Mouse (Mus musculus): Measurements from ENCODE around the gene Ghrh.
"Not testable (repeated sequence)": the region's sequence is repeated elsewhere in the genome, so short reads cannot be mapped to it uniquely, and the experiment has no call there.

Gene Ghrh

DNA sequence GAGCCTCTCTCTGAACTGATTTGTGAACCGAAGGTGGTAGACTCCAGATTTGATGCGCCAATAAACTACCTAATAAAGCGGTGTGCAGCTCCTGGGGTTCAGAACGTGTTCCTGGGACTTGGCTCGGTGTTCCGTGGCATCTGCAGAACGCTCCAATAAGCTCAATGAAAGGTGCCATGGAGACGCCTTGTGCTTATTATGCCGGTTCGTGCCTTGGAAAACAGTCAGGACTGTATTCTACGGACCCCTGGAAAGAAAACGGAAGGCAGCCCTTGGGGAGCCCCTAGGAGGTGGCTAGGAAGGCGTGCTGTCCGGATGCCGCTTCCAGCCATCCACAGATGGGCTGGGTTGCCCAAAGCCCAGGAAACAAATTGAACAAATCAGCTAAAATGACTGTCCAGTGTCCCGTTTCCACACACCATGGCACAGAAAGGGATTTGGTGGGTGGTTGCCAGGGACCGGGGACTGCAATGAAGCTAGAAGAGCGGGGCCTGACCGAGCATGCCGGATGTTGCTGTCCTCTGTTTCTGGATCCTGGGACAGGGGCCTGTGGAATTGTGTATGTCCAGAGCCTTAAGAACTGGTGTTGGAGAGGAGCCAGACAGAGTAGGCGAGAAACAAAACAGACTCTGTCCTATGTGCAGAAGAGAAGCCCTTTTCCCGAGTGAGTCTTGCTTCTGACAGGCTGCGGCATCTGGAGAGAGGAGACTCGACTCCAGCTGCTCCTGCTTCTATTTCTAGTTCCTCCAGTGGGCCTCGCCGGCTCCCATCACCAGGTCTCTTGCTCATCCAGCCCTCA is at the start of gene Ghrh:
Gene Ghrh (minus strand): TSS at position 146 of the 799 bp plus-strand sequence.
- peak; percentile 20 for DNase-seq (ENCODE audit: low spot score)

DNA sequence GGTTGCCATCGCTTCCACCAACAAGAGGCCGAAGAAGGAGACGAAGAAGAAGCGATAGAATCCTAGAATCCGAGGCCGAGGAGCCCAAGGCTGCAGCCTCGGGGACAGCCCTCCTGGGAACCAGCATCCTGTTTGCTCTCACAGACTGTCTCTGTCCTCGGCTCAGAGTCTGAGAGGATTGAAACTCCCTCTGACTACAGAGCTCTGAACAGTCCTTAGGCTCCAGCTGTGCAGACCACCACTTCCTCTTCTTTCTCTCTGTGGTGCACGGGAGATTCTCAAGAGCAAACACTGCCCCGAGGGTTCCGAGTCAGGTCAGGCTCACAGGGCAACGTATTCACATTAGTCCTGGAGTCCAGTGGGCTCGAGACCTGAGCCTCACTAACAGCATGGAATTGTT is 48.7 kb upstream of the Ghrh start:
- no peak for DNase-seq (ENCODE audit: low spot score)

DNA sequence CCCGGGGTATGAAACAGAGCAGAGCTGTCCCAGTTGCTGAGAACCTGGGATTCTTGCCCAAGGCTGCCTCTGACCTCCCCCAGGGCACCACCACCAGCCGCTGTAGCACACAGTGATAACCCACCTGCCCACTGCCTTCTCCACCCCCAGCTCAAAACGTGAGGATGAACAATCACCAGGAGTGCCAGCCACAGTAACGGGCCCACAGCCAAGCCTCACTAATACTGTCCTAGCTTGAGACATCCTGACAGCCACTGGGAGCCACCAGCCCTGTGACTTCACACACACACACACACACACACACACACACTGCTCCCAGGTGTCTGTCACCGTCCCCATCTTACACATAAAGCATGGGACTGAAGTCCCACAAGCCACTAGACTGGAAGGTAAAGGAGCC is 48.1 kb upstream of the Ghrh start:
- no peak for DNase-seq (ENCODE audit: low spot score)

DNA sequence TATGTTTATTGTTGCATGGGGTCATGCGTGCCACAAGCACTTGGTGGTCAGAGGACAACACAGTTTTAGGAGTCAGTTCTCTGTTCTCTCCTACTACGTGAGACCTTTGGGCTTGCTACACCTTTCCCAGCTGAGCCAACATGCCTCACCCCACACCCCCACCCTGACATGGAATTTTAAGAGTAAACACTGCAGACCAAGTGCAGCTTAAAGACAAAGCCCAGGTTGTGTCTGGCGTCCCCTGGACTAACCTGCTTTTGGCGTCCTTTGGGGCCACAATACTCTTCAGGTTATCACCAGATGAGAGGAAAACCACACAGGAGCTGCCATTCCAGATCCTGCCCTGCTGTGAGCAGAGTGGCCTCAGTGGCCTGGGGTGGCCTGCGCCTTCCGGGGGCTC is 47.6 kb upstream of the Ghrh start:
- peak; percentile 74 for DNase-seq (ENCODE audit: low spot score)

DNA sequence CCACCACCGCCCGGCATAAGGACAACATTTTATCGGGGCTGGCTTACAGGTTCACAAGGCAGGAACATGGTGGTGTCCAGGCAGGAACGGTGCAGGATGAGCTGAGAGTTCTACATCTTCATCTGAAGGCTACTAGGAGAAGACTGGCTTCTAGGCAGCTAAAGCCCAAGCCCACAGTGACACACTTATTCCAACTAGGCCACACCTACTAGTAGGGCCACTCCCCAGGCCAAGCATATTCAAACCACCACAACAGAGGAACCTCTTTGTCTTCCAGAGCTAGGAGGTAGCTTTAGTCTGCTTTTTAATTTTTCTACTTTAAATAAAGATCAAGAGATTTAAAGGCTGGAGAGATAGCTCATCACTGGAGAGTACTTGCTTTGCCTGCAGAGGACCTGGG is 46.2 kb upstream of the Ghrh start:
- DNase-seq (ENCODE audit: low spot score) = no peak

DNA sequence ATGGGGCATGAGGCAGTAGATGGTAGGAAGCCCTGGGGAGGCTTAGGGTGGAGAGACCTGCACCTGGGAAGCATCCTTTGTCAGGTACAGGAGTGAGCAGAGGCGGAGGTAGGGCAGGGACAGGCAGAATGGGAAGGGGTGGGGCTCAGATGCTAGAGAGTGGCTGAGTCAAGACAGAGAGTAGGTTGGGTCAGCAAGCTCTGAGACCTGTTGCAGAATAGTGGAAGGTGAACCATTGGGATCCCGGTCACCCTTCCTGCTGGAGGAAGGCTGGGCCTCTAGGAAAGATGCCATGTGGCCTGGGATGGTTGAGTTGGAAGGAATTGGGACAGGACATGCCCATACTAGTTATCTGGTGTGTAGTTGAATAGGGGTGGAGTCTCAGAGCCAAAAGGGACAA is 45.0 kb upstream of the Ghrh start:
- DNase-seq (ENCODE audit: low spot score) = no peak

DNA sequence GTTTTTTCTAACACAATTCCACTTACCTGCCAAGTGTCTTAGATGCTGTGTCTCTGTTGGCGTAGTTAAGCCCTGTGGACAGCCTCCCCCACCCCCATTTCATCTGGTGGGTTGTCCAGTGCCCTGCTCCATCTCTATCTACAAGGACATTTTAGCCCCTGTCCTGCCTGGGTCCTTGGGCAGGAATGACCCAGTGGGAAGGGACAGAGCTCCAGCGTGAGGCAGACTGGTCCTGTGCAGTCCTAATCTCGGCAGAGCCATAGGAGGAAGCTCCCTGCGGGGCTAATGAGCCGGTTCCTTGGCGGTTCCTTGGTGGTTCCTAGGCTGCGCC is 42.2 kb upstream of the Ghrh start:
- DNase-seq (ENCODE audit: low spot score) = no peak

DNA sequence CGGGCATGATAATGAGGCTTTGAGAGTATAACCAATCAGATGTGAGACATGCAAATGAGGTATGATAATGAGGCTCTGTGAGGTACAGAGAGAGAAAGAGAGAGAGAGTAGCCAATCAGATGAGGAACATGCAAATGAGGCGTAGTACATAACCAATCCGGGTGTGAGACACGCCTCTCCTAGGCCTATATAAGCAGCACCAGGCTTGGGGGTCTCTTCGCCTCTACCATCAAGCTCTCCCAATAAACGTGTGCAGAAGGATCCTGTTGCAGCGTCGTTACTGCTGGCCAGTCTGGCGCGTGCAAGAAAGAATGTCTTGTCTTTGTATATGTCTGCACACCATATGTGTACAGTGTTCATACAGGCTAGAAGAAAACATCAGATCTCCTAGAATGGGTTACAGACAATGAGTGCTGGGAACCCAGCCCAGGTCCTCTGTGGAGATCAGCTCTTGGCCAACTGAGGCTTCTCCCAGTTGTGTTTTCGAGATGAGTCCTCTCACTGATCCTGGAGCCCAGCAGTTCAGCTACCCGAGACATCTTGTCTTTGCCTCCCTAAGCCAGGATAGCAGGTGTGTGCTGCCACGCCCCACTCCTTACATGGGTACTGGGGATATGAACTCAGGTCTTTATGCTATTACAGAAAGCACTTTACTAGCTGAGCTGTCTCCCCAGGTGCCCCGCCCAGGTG is 41.7 kb upstream of the Ghrh start:
- DNase-seq (ENCODE audit: low spot score) = not testable (repeated sequence)

DNA sequence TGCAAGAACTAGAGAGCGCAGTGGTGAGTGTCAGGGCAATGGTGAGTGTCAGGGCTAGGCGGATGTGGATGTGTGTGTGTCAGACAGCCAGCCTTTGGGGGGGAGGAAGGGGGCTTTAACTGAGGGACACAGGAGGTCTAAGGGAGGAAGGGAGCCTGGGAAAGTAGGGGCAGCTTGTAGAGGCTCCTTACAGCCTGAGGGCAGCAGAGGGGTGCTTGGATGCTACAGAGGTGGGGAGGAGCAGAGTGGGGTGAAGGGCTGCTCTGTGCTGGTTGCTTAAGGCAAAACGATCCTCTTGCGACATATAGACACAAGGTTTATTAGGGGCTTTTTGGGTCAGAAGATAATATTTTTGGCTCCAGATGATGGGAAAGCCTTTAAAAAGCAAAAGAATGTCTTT is 37.5 kb upstream of the Ghrh start:
- DNase-seq (ENCODE audit: low spot score) = no peak

DNA sequence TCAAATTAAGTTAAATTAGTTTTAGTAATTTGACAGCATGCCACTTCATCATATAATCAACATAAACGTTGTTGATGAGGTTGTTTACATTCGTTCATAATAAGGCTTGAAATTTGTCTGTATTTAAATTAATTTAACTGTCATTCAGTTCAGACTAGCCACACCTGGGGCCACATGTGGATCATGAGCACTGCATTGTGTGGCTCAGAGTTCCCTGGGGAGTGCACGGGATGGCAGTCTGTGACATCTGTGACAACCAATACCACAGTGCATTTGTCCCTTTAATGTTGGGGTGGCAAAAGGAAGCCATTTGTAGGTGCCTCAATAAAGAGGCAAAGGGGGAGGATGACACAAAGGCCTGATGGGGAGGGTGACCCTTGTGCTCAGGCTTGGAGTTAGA is 29.7 kb upstream of the Ghrh start:
- DNase-seq (ENCODE audit: low spot score) = no peak

DNA sequence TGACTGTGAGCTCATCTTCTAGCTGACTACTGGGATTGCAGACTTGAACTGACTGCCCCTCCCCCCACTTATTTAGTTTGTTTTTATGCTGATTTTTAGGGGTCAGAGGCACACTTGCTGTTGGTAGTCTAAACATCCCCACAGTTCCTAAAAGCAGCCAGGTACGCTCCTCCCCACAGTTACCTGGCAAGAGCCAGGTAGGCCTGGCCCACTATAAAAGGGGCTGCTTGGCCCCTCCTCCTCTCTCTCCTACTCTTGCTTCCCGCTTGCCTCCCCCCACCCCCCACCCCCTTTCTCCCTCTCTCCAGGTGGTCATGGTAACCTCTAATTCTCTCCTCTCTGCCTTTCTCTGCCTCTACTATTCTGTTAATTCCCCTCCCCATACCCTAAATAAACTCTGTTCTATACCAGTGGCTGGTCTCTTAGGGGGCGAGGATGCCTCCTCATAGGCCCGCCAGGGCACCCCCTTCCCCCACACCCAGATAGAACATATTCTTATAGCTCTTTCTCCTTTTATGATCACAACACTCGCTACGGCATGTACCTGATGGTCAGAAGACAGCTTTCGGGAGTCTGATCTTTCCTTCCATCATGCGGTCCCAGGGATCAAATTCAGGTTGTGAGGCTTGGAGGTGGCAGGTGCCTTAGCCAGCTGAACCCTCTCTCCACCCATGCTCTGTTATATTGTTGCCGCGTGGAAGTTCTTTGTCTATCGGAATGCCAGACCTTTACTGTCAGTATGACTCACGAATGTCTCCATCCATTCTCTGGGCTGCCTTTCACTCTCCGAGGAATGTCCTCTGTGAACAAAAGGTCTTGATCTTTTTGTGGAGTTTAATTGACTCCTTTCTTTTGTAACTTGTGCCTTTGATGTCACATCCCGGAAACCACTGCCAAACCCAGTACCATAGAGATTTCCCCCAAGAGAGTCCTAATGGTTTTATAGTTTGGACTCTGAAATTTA is 28.8 kb upstream of the Ghrh start:
- DNase-seq (ENCODE audit: low spot score) = no peak

DNA sequence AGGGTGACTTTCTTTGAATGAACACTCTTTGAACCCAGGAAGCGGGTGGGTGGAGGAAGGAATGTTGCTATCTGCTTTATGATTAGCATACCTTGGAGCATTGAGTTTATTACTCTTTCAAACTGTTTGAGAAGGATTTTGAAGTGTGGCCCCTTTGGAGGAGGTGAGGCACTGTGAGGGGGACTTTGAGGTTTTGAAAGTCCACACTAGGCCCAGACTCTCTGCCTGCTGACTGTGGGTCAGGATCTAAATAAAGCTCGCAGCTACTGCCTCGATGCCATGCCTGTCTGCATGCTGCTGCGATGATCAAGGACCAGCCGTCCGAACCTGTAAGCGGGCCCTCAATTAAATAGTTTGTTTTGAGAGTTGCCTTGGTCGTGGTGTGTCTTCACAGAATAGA is 27.7 kb upstream of the Ghrh start:
- DNase-seq (ENCODE audit: low spot score) = no peak

DNA sequence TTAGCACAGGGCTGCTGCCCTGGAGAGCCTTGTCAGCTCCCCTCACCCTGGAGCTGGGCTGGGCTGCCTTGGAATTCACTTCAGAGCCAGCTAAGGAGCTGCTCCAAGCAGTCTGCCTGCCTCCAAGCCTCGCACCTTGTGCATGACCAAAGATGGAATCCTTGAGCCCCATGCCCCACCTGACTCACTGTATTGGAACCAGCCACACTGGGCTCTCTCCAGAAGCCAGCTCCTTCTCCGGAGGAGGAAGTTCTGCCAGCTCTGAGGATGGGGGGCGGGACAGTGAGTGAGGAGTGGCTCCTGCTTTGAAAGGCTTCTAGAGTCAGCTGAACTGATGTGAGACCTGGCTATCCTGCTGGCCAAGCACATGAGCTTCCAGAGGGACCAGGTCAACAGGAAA is 26.4 kb upstream of the Ghrh start:
- DNase-seq (ENCODE audit: low spot score) = no peak

DNA sequence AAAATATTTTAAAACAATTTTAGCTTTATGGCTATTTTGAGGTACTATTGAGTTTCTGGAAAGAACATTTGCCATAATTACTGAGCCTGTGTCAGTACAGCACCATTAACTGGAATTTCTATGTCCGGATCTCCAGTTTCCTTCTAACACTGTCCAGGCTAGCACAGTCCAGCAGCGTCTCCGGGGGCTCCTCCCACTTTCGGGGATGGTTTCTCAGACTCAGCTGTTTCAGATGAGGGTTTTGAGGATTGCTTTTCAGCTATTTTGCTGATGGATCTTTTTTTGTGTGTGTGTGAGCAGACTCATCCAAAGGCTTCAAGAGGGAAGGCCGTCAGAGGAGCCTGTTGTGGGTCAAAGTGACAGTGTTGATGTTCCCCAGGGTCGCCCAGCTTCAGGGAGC is 24.4 kb upstream of the Ghrh start:
- peak; percentile 48 for DNase-seq (ENCODE audit: low spot score)

DNA sequence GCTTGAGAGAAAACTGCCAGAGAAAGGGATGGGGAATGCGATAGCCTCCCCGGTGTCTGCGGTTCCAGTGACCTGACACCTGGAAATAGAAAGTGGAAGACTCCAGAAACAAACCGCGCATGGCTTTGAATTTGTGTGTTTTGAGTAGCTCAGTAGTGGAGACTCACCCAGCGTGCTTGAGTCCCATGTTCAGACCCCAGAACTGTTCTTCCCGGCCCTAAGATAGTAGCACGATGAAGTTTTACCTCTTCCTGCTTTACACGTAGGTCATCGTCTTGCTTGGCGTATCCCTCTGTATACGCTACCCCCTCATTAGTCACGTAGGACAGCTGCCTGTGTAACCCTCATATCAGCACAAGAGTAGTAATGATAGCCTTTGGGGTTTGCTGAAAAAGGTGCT is 20.7 kb upstream of the Ghrh start:
- no peak for DNase-seq (ENCODE audit: low spot score)

DNA sequence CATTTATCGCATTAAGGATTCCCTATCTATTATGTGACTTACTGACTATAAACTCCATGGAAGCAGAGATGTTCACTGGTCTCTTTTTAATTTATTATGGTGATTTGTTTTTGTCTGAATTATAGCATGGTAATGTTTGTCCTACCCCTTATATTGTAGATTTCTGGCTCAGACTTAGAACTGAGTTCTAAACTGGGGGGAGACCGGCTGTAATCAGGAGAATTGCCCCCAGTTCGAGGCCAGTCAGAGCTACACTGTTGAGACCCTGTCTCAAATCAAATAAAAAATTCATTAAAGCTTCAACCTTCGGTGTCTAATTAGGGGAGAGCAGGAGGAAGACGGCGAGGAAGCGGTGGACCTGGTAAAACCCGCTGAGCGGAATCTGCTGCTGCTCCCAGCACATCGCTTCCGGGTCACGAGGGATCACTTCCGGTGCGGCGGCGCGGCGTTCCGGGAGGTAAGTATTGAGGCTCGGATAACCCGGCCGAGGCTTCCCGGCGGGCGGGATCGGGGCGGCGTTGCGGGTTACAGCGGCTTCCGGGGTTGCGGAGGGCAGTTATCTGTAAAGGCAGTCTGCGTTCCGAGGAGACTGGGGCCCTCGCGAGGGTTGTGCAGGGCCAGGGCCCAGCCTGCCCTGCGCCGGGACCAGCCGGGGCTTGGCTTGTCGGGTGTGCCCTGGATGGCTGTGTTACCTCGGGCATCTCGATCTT is 20.0 kb upstream of the Ghrh start, which contains the start of gene Manbal:
Gene Manbal (plus strand): TSS at position 411 of the 710 bp plus-strand sequence.
- peak; percentile 92 for DNase-seq (ENCODE audit: low spot score)

DNA sequence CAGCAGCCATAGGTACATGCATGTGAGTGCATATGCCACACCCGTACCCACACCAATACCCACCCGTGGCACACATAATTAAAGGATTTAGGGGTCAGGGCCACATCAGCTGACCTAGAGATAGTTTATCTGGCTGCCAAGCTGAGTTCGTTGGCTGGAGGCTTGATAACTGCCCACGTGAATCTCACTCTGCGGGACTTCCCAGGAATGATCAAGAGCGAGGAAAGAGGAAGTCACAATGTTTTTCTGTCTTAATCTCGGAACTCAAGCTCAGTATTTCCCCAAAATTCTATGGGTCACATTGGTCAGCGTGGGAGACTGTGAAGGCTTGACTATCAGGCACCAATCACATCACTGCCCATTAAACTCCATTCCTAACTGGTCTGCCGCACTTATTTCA is 19.5 kb upstream of the Ghrh start:
- DNase-seq (ENCODE audit: low spot score) = no peak

DNA sequence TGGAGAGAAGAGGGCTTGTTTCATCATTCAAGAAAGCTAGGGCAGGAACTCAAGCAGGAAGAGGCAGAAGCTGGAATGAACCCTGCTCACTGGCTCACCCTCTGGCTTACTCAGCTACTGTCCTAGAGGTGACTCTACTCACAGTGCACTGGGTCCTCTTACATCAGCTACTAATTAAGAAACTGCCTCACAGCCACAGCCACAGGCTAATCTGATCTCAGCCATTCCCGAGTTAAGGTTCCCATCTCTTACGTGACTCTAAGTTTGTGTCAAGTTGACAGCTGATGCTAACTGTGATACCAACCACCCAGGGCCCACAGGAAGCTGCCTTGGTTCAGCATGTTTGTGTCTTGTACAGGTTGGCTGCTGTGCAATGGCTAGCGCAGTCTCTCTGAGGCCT is 15.7 kb upstream of the Ghrh start:
- no peak for DNase-seq (ENCODE audit: low spot score)

DNA sequence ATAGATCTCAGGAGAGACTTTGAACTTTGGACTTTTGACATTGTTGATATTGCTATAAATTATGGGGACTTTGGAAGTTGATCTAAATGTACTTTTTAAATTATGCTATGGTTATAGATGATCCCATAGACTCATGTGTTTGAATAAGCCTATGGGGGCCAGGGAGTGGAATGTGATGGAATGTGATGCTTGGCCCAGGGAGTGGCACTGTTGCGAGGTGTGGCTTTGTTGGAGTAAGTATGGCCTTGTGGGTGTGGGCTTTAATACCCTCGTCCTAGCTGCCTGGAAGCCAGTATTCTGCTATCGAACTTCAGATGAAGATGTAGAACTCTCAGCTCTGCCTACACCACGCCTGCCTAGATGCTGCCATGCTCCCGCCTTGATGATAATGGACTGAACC is 12.7 kb upstream of the Ghrh start:
- DNase-seq (ENCODE audit: low spot score) = no peak

DNA sequence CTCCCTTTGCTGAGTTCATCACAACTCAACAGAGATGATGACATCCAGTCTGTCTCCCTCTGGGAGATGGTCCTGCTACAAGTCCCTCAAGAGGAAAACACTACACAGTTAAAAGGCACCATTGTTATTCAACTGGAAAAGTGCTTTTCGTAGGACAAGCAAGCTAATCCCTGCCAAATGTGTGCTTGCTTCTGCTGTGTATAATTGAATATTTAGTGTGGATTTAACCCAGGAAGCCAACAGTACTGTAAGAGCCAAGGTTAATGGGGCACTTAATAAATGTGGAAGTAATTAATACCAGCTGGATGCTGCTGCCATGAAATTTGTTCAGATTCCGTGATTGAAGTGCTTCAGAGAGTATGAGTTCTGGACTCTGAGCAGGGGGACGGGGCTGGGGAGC is 6.8 kb upstream of the Ghrh start:
- DNase-seq (ENCODE audit: low spot score) = no peak

DNA sequence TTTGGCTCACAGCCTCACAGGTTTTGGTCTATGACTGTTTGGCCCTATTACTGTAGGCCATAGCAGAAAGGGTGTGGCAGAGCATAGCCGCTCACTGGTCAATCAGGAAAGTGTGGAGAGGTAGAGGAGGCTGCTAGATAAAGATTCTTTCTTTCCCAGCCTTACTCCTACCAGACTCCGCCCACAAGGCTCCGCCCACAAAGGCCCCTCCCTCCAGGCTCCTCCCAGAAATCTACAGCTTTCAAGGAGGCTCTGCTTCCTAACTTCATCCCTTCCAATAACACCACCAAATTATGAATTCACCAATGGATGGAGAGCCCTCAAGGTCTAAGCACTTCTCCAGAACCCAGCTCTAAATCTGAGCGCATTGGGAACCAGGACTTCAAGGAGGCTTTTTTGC is 5.9 kb upstream of the Ghrh start:
- DNase-seq (ENCODE audit: low spot score) = no peak
